Mouse (Mus musculus): Measurements from ENCODE around the gene Utf1. TPM values are rescaled to one million over a fixed set of nuclear protein-coding genes. Genes with fewer than 3 reads are reported as not detected.

Utf1 gene
- total and polyA plus RNA-seq, 3 experiments, result not detected

DNA sequence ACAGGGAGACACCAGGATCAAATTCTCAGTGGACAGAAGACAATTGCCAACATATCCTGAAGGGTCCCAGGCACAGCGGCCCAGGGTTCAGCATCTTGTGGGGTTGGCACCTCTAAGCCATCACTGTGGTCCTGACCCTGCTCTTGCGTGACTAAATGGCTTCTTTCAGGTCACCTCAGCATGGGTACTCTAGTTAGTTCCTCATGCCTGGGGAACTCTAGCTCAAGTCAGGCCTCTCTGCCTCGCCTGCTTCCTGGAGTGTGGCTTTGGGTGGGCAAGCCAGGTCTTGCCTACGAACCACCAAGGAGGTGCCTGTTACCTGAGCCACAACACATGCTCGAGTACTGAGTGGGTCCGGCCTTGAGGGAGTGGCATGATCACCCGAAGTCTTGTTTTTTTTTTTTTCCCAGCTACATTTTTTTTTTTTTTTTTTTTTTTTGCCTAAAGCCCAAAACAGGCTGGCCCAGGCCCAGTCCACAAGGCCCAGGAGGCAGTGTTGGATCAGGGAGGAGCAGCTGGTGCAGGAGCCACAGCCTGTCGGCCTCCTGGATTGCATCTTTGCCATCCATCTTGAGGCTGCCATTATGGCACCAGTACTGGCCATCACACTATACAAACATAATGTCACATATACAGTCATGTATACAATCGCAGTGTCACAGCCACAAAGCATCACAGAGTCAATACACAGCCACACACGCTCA lies 26.8 kb downstream of the Utf1 start:
- Histone ChIP-seq H3K79me2 (replicated peaks; ENCODE audit: control insufficient read depth, extremely low read depth, insufficient read depth, poor library complexity, severe bottlenecking) (no peaks in the 10 kb centered on the region), H3K9me3 (replicated peaks; ENCODE audit: low read length) (no peaks in the 10 kb centered on the region), H3K36me3 (replicated peaks in 1 of 2; ENCODE audit: control insufficient read depth in 1 of 2, insufficient read depth in 1 of 2, low read length in 1 of 2) (no peaks in the 10 kb centered on the region), H3K4me3 (replicated peaks in 1 of 3; ENCODE audit: low read depth in 2 of 3, low read length in 2 of 3, poor library complexity in 1 of 3) (peak overlapping the region in 1 of 3 experiments; percentile 45), H3K27ac (ENCODE audit: insufficient read depth, low read depth) (peak overlapping the region; percentile 99), H3K9ac (ENCODE audit: insufficient read depth, low read depth) (peak overlapping the region; percentile 69), H3K4me1 (ENCODE audit: control insufficient read depth in 1 of 2, insufficient read depth in 2 of 2) (peaks cover 63 to 90% of the 10 kb centered on the region in 2 experiments), H3K4me2 (ENCODE audit: insufficient read depth, low read depth, poor library complexity, severe bottlenecking) (peak overlapping the region; percentile 76), H3K27me3 (replicated peaks) (no peaks in the 10 kb centered on the region)
- in situ Hi-C loops (cut with MboI; ENCODE audit: low pct_ligation_motif_present, low pct_unique_long_range_greater_than_20kb, low sequenced_read_pairs) (no loop called here), dilution Hi-C loops (cut with MboI; ENCODE audit: extremely low pct_ligation_motif_present, extremely low pct_unique_long_range_greater_than_20kb, low sequenced_read_pairs) (no loop called here)
- peak; percentile 90 for DNase-seq (ENCODE audit: extremely low read depth)
- peak; percentile 90 for TF ChIP-seq ELF1 (IDR thresholded peaks at IDR 0.05; ENCODE audit: low read depth, low read length)
- no peak for TF ChIP-seq CTCF (conservative IDR thresholded peaks at IDR 0.05 in 1 of 2, IDR thresholded peaks at IDR 0.05 in 1 of 2; ENCODE audit: low read depth in 2 of 2, low read length in 2 of 2)
- TF ChIP-seq PAX5 (IDR thresholded peaks at IDR 0.05; ENCODE audit: low read length), result no peak
- no peak; the same call in 1 of the 2 replicates for TF ChIP-seq JUN (IDR thresholded peaks at IDR 0.05; ENCODE audit: insufficient read depth, low read depth, low read length)
- TF ChIP-seq TCF12 (IDR thresholded peaks at IDR 0.05; ENCODE audit: low read depth, low read length), result peak; percentile 97
- no peak for TF ChIP-seq E2F4 (IDR thresholded peaks at IDR 0.05; ENCODE audit: insufficient replicate concordance, low read depth, low read length)
- TF ChIP-seq NRF1 (IDR thresholded peaks at IDR 0.05; ENCODE audit: low read depth, low read length), result 0 out of 2 replicates have a peak, but pooled peaks have one; percentile 38
- TF ChIP-seq USF2 (conservative IDR thresholded peaks at IDR 0.05; ENCODE audit: low read depth, low read length), result no peak
- no peak for TF ChIP-seq KAT2A (IDR thresholded peaks at IDR 0.05; ENCODE audit: insufficient replicate concordance, low read length)
- TF ChIP-seq CHD2 (IDR thresholded peaks at IDR 0.05; ENCODE audit: low read length), result peak; percentile 72
- peak; percentile 99 for TF ChIP-seq ZNF384 (IDR thresholded peaks at IDR 0.05; ENCODE audit: low read depth, low read length)
- peak; percentile 65 for TF ChIP-seq TBP (conservative IDR thresholded peaks at IDR 0.05; ENCODE audit: low read depth, low read length)
- TF ChIP-seq RCOR1 (conservative IDR thresholded peaks at IDR 0.05; ENCODE audit: low read depth, low read length), result peak; percentile 29
- TF ChIP-seq ZKSCAN1 (IDR thresholded peaks at IDR 0.05; ENCODE audit: borderline replicate concordance, low read depth, low read length), result no peak
- TF ChIP-seq MXI1 (IDR thresholded peaks at IDR 0.05; ENCODE audit: low read depth, low read length), result peak; percentile 83
- peak; percentile 56; the same call in 1 of the 2 replicates for TF ChIP-seq POLR2AphosphoS2 (IDR thresholded peaks at IDR 0.05; ENCODE audit: low read depth, low read length)
- peak; percentile 90 for TF ChIP-seq MAX (IDR thresholded peaks at IDR 0.05; ENCODE audit: low read length)
- TF ChIP-seq ETS1 (conservative IDR thresholded peaks at IDR 0.05; ENCODE audit: low read depth, low read length), result peak; percentile 89
- no peak; the same call in 1 of the 2 replicates for TF ChIP-seq HCFC1 (IDR thresholded peaks at IDR 0.05; ENCODE audit: low read depth, low read length)
- TF ChIP-seq ZMIZ1 (IDR thresholded peaks at IDR 0.05; ENCODE audit: low read depth, low read length), result no peak; the same call in none of the 2 replicates
- peak; percentile 90 for TF ChIP-seq BHLHE40 (IDR thresholded peaks at IDR 0.05; ENCODE audit: low read depth, low read length)
- no peak for TF ChIP-seq GABPA (IDR thresholded peaks at IDR 0.05; ENCODE audit: insufficient replicate concordance, low read depth, low read length)
- peak; percentile 89; the same call in 1 of the 2 replicates for TF ChIP-seq IRF4 (IDR thresholded peaks at IDR 0.05; ENCODE audit: low read depth, low read length)
- TF ChIP-seq SIN3A (IDR thresholded peaks at IDR 0.05; ENCODE audit: low read length), result peak; percentile 22; the same call in 1 of the 2 replicates
- 0 out of 2 replicates have a peak, but pooled peaks have one; percentile 57 for TF ChIP-seq MAFK (IDR thresholded peaks at IDR 0.05; ENCODE audit: insufficient replicate concordance, low read length)
- peak; percentile 90 for TF ChIP-seq EP300 (IDR thresholded peaks at IDR 0.05; ENCODE audit: low read length)
- peak; percentile 64; the same call in 1 of the 2 replicates for TF ChIP-seq NELFE (IDR thresholded peaks at IDR 0.05; ENCODE audit: low read depth, low read length)
- TF ChIP-seq UBTF (IDR thresholded peaks at IDR 0.05; ENCODE audit: low read depth, low read length), result peak; percentile 58; the same call in 1 of the 2 replicates
- TF ChIP-seq MAZ (IDR thresholded peaks at IDR 0.05; ENCODE audit: low read depth, low read length), result peak; percentile 82
- TF ChIP-seq POLR2A (IDR thresholded peaks at IDR 0.05; ENCODE audit: low read depth, low read length), result peak; percentile 61
- peak; percentile 89 for TF ChIP-seq MEF2A (IDR thresholded peaks at IDR 0.05; ENCODE audit: borderline replicate concordance, low read depth, low read length)
- TF ChIP-seq JUND (conservative IDR thresholded peaks at IDR 0.05; ENCODE audit: low read depth, low read length), result no peak
- no peak for TF ChIP-seq USF1 (IDR thresholded peaks at IDR 0.05; ENCODE audit: low read depth, low read length)
- no peak for TF ChIP-seq ZC3H11A (IDR thresholded peaks at IDR 0.05; ENCODE audit: low read depth, low read length)
- peak; percentile 93 for TF ChIP-seq MYC (IDR thresholded peaks at IDR 0.05; ENCODE audit: low read depth, low read length)
- no peak; the same call in none of the 2 replicates for TF ChIP-seq RAD21 (IDR thresholded peaks at IDR 0.05; ENCODE audit: low read depth, low read length)
- no peak; the same call in 1 of the 2 replicates for TF ChIP-seq SMC3 (IDR thresholded peaks at IDR 0.05; ENCODE audit: low read depth, low read length)
- peak; percentile 100 for TF ChIP-seq CHD1 (IDR thresholded peaks at IDR 0.05; ENCODE audit: low read depth, low read length)
